ENCODE assay signal across 27 mouse cellular contexts in genomic region chr6:136986718-136987117, GRCm38 (mm10). TPM values are rescaled to one million over a fixed set of nuclear protein-coding genes. Genes with fewer than 3 reads are reported as not detected.
DNase-seq lines count a peak whose midpoint lies in the region; ATAC-seq lines count a peak whose summit lies in the region.
"Had no signal": no experiment of that assay in that cellular context is flagged by ENCODE, and none has a peak within 500 bp of the region (broad histone marks: within the 10 kb centered on the region; RNA-seq: fewer than 3 reads in every experiment).

No protein-coding gene starts in this region.

- no peak overlapping the region for H3K4me2 ChIP-seq in hindbrain, embryonic 15.5 days
- H3K4me2 ChIP-seq in midbrain, embryonic 15.5 days: no peak overlapping the region
- no peak overlapping the region for H3K4me2 ChIP-seq in midbrain, embryonic 14.5 days (ENCODE audit: low read length)
- H3K4me2 ChIP-seq: embryonic facial prominence, embryonic 12.5 days; kidney, embryonic 15.5 days; neural tube, embryonic 13.5 days had no signal

- peaks cover 24% of the 10 kb centered on the region for H3K4me1 ChIP-seq in hindbrain, embryonic 15.5 days (replicated peaks)
- peaks cover 19% of the 10 kb centered on the region for H3K4me1 ChIP-seq in hindbrain, embryonic 10.5 days (replicated peaks)
- no peaks in the 10 kb centered on the region; the same call in 1 of the 2 replicates for H3K4me1 ChIP-seq in midbrain, embryonic 15.5 days
- no peaks in the 10 kb centered on the region for H3K4me1 ChIP-seq in midbrain, embryonic 14.5 days (ENCODE audit: control insufficient read depth, insufficient read depth, low read length)
- H3K4me1 ChIP-seq: embryonic facial prominence, embryonic 12.5 days had no signal

- H3K9ac ChIP-seq in hindbrain, embryonic 15.5 days: no peak overlapping the region
- no peak overlapping the region for H3K9ac ChIP-seq in midbrain, embryonic 15.5 days
- no peak overlapping the region for H3K9ac ChIP-seq in midbrain, embryonic 14.5 days (replicated peaks; ENCODE audit: low read length)
- H3K9ac ChIP-seq: embryonic facial prominence, embryonic 12.5 days; heart, embryonic 13.5 days; kidney, embryonic 15.5 days; limb, embryonic 15.5 days; liver, embryonic 14.5 days; lung, embryonic 15.5 days; neural tube, embryonic 13.5 days had no signal

- 0 out of 2 replicates have a peak, but pooled peaks have one; percentile 37 for ATAC-seq in hindbrain, embryonic 15.5 days (ENCODE audit: low FRiP score, low read depth)
- peak; percentile 76 for ATAC-seq in midbrain, embryonic 15.5 days (replicated peaks)
- ATAC-seq in midbrain, embryonic 14.5 days (ENCODE audit: low FRiP score, low TSS enrichment): no peak

- H3K9me3 ChIP-seq in hindbrain, embryonic 15.5 days: no peaks in the 10 kb centered on the region
- H3K9me3 ChIP-seq in hindbrain, embryonic 10.5 days: no peaks in the 10 kb centered on the region
- H3K9me3 ChIP-seq in midbrain, embryonic 15.5 days: no peaks in the 10 kb centered on the region
- no peaks in the 10 kb centered on the region for H3K9me3 ChIP-seq in midbrain, embryonic 14.5 days (ENCODE audit: control insufficient read depth, low read length)
- H3K9me3 ChIP-seq: embryonic facial prominence, embryonic 12.5 days; heart, embryonic 13.5 days; kidney, embryonic 15.5 days; limb, embryonic 15.5 days; lung, embryonic 15.5 days; neural tube, embryonic 13.5 days had no signal

- H3K4me3 ChIP-seq in hindbrain, embryonic 15.5 days: no peak overlapping the region
- no peak overlapping the region for H3K4me3 ChIP-seq in hindbrain, embryonic 10.5 days
- H3K4me3 ChIP-seq in midbrain, embryonic 15.5 days: no peak overlapping the region
- no peak overlapping the region for H3K4me3 ChIP-seq in midbrain, embryonic 14.5 days (replicated peaks; ENCODE audit: low read depth, low read length)
- H3K4me3 ChIP-seq: embryonic facial prominence, embryonic 12.5 days; heart, adult 2 months; heart, embryonic 13.5 days; kidney, embryonic 15.5 days; limb, embryonic 15.5 days; lung, embryonic 15.5 days; neural tube, embryonic 13.5 days had no signal

- no peak for DNase-seq in hindbrain, embryonic 10.5 days (ENCODE audit: low spot score)
- no peak for DNase-seq in midbrain, embryonic 14.5 days
- DNase-seq in R1 (ENCODE audit: low read depth, low spot score) (peak; percentile 87), MN1 (ENCODE audit: low spot score) (no peak)
- peak; percentile 76 for DNase-seq in brain, adult 2 months (ENCODE audit: low read depth, low spot score)
- no peak for DNase-seq in embryo, embryonic 11 days
- DNase-seq: adrenal gland, postnatal 36 days; cerebellum, adult 18-20 months; cerebellum, postnatal 14 days; gastrocnemius, postnatal 36 days; heart, adult 2 months; heart, postnatal 14 days; kidney, adult 11 months; kidney, postnatal 36 days; layer of hippocampus, adult 9-11 months; lung, postnatal 4 days; right cerebral cortex, postnatal 14 days; thymus, postnatal 14 days had no signal

- H3K36me3 ChIP-seq in hindbrain, embryonic 15.5 days: no peaks in the 10 kb centered on the region
- H3K36me3 ChIP-seq in hindbrain, embryonic 10.5 days: no peaks in the 10 kb centered on the region
- H3K36me3 ChIP-seq in midbrain, embryonic 15.5 days (replicated peaks): no peaks in the 10 kb centered on the region
- no peaks in the 10 kb centered on the region for H3K36me3 ChIP-seq in midbrain, embryonic 14.5 days (ENCODE audit: control insufficient read depth, insufficient read depth, low read length)
- H3K36me3 ChIP-seq: embryonic facial prominence, embryonic 12.5 days; heart, embryonic 13.5 days; kidney, embryonic 15.5 days; limb, embryonic 15.5 days; lung, embryonic 15.5 days; neural tube, embryonic 13.5 days had no signal

- no peak overlapping the region for H3K27ac ChIP-seq in hindbrain, embryonic 15.5 days (replicated peaks)
- H3K27ac ChIP-seq in hindbrain, embryonic 10.5 days: no peak overlapping the region
- no peak overlapping the region for H3K27ac ChIP-seq in midbrain, embryonic 15.5 days
- H3K27ac ChIP-seq in midbrain, embryonic 14.5 days (replicated peaks; ENCODE audit: low read depth, low read length): no peak overlapping the region
- H3K27ac ChIP-seq: embryonic facial prominence, embryonic 12.5 days; heart, adult 2 months; heart, embryonic 13.5 days; kidney, embryonic 15.5 days; liver, embryonic 14.5 days; lung, embryonic 15.5 days; neural tube, embryonic 13.5 days had no signal

- no peaks in the 10 kb centered on the region for H3K27me3 ChIP-seq in hindbrain, embryonic 15.5 days
- H3K27me3 ChIP-seq in hindbrain, embryonic 10.5 days (ENCODE audit: insufficient read depth, poor library complexity, severe bottlenecking): no peaks in the 10 kb centered on the region
- H3K27me3 ChIP-seq in midbrain, embryonic 15.5 days (replicated peaks): no peaks in the 10 kb centered on the region
- no peaks in the 10 kb centered on the region for H3K27me3 ChIP-seq in midbrain, embryonic 14.5 days (ENCODE audit: control insufficient read depth, insufficient read depth, low read length)
- H3K27me3 ChIP-seq: embryonic facial prominence, embryonic 12.5 days; heart, embryonic 13.5 days; kidney, embryonic 15.5 days; limb, embryonic 15.5 days; lung, embryonic 15.5 days; neural tube, embryonic 13.5 days had no signal

- WGBS in hindbrain, embryonic 15.5 days: 60% methylated on average over 11 of the region's 11 CpGs
- 67% methylated on average over 11 of the region's 11 CpGs for WGBS in hindbrain, embryonic 10.5 days
- WGBS in midbrain, embryonic 15.5 days: 49% methylated on average over 11 of the region's 11 CpGs
- 60% methylated on average over 11 of the region's 11 CpGs for WGBS in midbrain, embryonic 14.5 days

RNA-seq across cellular contexts. Expression of gene Arhgdib, which starts 45.0 kb away (rescaled TPM):
- polyA plus RNA-seq in hindbrain, embryonic 15.5 days (2015; fragmentation: Nextera tagmentation; extraction: Ambion mirVana): 14.0 and 16.7 TPM in 2 replicates
- polyA plus RNA-seq in hindbrain, embryonic 10.5 days (2016; fragmentation: Nextera tagmentation; extraction: Ambion mirVana): 26.5 and 35.2 TPM in 2 replicates
- 15.3 and 16.4 TPM in 2 replicates for polyA plus RNA-seq in midbrain, embryonic 15.5 days (2015; fragmentation: Nextera tagmentation; extraction: Ambion mirVana)
- polyA plus RNA-seq in midbrain, embryonic 14.5 days (2014; fragmentation: Nextera tagmentation; extraction: Ambion mirVana): 7.0 and 16.6 TPM in 2 replicates

Comparison
In these comparisons a context has a peak if more than half of its experiments do, and no peak if none do; other contexts are left out.
1. DNase-seq: peak in R1 (single experiment) and brain, adult 2 months (single experiment); none in hindbrain, embryonic 10.5 days (single experiment), midbrain, embryonic 14.5 days (single experiment), MN1 (single experiment) and embryo, embryonic 11 days (single experiment).